In the genomic region with DNA sequence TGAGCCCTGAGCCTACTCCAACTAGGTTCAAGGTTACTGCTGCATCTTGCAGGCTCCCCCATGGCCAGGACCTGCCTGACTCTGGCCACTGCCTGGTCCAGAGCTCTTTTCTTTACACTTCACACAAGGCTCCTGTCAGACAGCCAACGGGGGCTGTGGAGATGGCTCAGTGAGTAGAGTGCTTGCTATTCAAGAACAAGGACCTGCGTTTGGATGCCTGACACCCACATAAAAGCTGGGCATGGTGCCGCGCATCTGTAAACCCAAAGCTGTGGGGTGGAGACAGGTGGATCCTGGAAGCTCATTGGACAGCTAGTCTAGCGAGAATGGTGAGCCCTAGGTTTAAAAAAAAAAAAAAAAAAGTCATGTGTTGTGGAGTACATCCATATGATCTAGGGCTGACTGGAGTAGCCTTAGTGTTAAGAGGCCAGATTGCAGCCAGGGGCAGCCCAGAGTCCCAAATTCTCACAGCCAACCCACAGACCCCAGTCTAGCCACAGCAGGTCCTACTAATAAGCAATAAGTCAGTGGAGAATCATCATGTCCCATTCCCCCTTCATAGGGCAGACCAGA, we compare ENCODE assay signal across 9 mouse cellular contexts. TPM values are rescaled to one million over a fixed set of nuclear protein-coding genes. Genes with fewer than 3 reads are reported as not detected.
A peak's percentile ranks its signal among the peaks of the same experiment; 100 is the strongest.
DNase-seq lines count a peak whose midpoint lies in the region; ATAC-seq and TF ChIP-seq lines count a peak whose summit lies in the region.
"Had no signal": no experiment of that assay in that cellular context is flagged by ENCODE, and none has a peak within 500 bp of the region (broad histone marks: within the 10 kb centered on the region; RNA-seq: fewer than 3 reads in every experiment).

No protein-coding gene starts in this region.

- no peaks in the 10 kb centered on the region for H3K27me3 ChIP-seq in heart, embryonic 12.5 days (replicated peaks)
- H3K27me3 ChIP-seq in hindbrain, postnatal 0 days (ENCODE audit: insufficient read depth, low read length), result no peaks in the 10 kb centered on the region
- H3K27me3 ChIP-seq in stomach, embryonic 16.5 days (ENCODE audit: control insufficient read depth, insufficient read depth, low read length), result no peaks in the 10 kb centered on the region

- H3K9me3 ChIP-seq in heart, embryonic 12.5 days (replicated peaks), result no peaks in the 10 kb centered on the region; the same call in 1 of the 2 replicates
- no peaks in the 10 kb centered on the region for H3K9me3 ChIP-seq in hindbrain, postnatal 0 days (ENCODE audit: low read length)
- H3K9me3 ChIP-seq in stomach, embryonic 16.5 days (replicated peaks; ENCODE audit: control insufficient read depth, low read length), result no peaks in the 10 kb centered on the region

- no peak overlapping the region for H3K4me3 ChIP-seq in heart, embryonic 12.5 days
- no peak overlapping the region for H3K4me3 ChIP-seq in hindbrain, postnatal 0 days (ENCODE audit: low read length)
- no peak overlapping the region for H3K4me3 ChIP-seq in stomach, embryonic 16.5 days (replicated peaks; ENCODE audit: low read length)

- peaks cover 90% of the 10 kb centered on the region for H3K4me1 ChIP-seq in heart, embryonic 12.5 days (replicated peaks)
- H3K4me1 ChIP-seq in hindbrain, postnatal 0 days (ENCODE audit: insufficient read depth, low read length), result peaks cover 51% of the 10 kb centered on the region
- H3K4me1 ChIP-seq in stomach, embryonic 16.5 days (ENCODE audit: control insufficient read depth, insufficient read depth, low read length), result peaks cover 80% of the 10 kb centered on the region

- WGBS in heart, embryonic 12.5 days, result 76% methylated on average over 5 of the region's 5 CpGs
- 38% methylated on average over 5 of the region's 5 CpGs for WGBS in hindbrain, postnatal 0 days
- 81% methylated on average over 5 of the region's 5 CpGs for WGBS in stomach, embryonic 16.5 days

- ATAC-seq in heart, embryonic 12.5 days (ENCODE audit: insufficient number of reproducible peaks, low FRiP score), result no peak
- no peak for ATAC-seq in hindbrain, postnatal 0 days
- no peak for ATAC-seq in stomach, embryonic 16.5 days (ENCODE audit: insufficient read depth, low FRiP score)

- H3K36me3 ChIP-seq in heart, embryonic 12.5 days, result peaks cover 4% of the 10 kb centered on the region; the same call in 1 of the 2 replicates
- no peaks in the 10 kb centered on the region for H3K36me3 ChIP-seq in hindbrain, postnatal 0 days (ENCODE audit: insufficient read depth, low read length)
- H3K36me3 ChIP-seq in stomach, embryonic 16.5 days (ENCODE audit: control insufficient read depth, insufficient read depth, low read length), result no peaks in the 10 kb centered on the region

- peak overlapping the region; percentile 60 for H3K4me2 ChIP-seq in heart, embryonic 12.5 days
- peak overlapping the region; percentile 36; the same call in 1 of the 2 replicates for H3K4me2 ChIP-seq in hindbrain, postnatal 0 days (ENCODE audit: low read depth, low read length)
- H3K4me2 ChIP-seq in stomach, embryonic 16.5 days (ENCODE audit: low read depth, low read length), result no peak overlapping the region

- H3K9ac ChIP-seq in heart, embryonic 12.5 days, result peak overlapping the region; percentile 65
- H3K9ac ChIP-seq in hindbrain, postnatal 0 days (replicated peaks; ENCODE audit: low read length), result no peak overlapping the region
- no peak overlapping the region for H3K9ac ChIP-seq in stomach, embryonic 16.5 days (ENCODE audit: low read length)

- no peak for TF ChIP-seq CTCF in hindbrain, postnatal 0 days (IDR thresholded peaks at IDR 0.05; ENCODE audit: low read depth)

- DNase-seq in heart, adult 18-20 months, result no peak
- DNase-seq in retina, postnatal 1 day, result peak; percentile 46
- no peak for DNase-seq in retina, embryonic 14.5 days (ENCODE audit: low spot score)
- peak; percentile 57 for DNase-seq in hindbrain, postnatal 0 days (ENCODE audit: low spot score)
- DNase-seq in liver, result no peak
- no peak for DNase-seq in adrenal gland, postnatal 14 days
- DNase-seq: kidney, postnatal 10 days had no signal

- peak overlapping the region; percentile 98; the same call in 1 of the 2 replicates for H3K27ac ChIP-seq in heart, embryonic 12.5 days (ENCODE audit: poor library complexity, severe bottlenecking)
- H3K27ac ChIP-seq in hindbrain, postnatal 0 days, result peak overlapping the region; percentile 84
- peak overlapping the region; percentile 99 for H3K27ac ChIP-seq in stomach, embryonic 16.5 days (ENCODE audit: low read length)

RNA-seq across cellular contexts. Expression of a gene that starts 50.3 kb away (rescaled TPM):
- 11.9 and 14.0 TPM in 2 replicates for polyA plus RNA-seq in heart, embryonic 12.5 days (2016; fragmentation: Nextera tagmentation; extraction: Ambion mirVana)
- 10 to 100 TPM; 48.6 to 50.2 TPM for total RNA-seq in heart, adult 18-20 months (2021)
- total RNA-seq in hindbrain, postnatal 0 days (2014; rRNA removed), result 69.8 and 71.3 TPM in 2 replicates
- polyA plus RNA-seq in hindbrain, postnatal 0 days (2015; fragmentation: Nextera tagmentation; extraction: Ambion mirVana), result 8.8 and 9.5 TPM in 2 replicates
- 17.7 and 17.9 TPM in 2 replicates for polyA plus RNA-seq in stomach, embryonic 16.5 days (2015; fragmentation: Nextera tagmentation; extraction: Ambion mirVana)
- 66.2 and 70.1 TPM in 2 replicates for total RNA-seq in adrenal gland, postnatal 14 days (2021)

Comparison
In these comparisons a context has a peak if more than half of its experiments do, and no peak if none do; other contexts are left out.
1. DNase-seq: peak in retina, postnatal 1 day (single experiment) and hindbrain, postnatal 0 days (single experiment); none in heart, adult 18-20 months (0 of 2), retina, embryonic 14.5 days (single experiment), liver (single experiment) and adrenal gland, postnatal 14 days (single experiment).
2. Peak in every context shown above with its lines, with median percentiles within 50 percentile points of each other: H3K27ac ChIP-seq.